9 mouse cellular contexts compared by ENCODE assay signal in genomic region chrX:73660284-73660665, GRCm38 (mm10). TPM values are rescaled to one million over a fixed set of nuclear protein-coding genes. Genes with fewer than 3 reads are reported as not detected.
A peak's percentile ranks its signal among the peaks of the same experiment; 100 is the strongest.
DNase-seq lines count a peak whose midpoint lies in the region; ATAC-seq lines count a peak whose summit lies in the region.
"Had no signal": no experiment of that assay in that cellular context is flagged by ENCODE, and none has a peak within 500 bp of the region (broad histone marks: within the 10 kb centered on the region; RNA-seq: fewer than 3 reads in every experiment).

No protein-coding gene starts in this region.

- intact Hi-C loops in heart, postnatal 14 days (cut with DNase I), result loop anchor here (5.0 kb wide), 1 partner anchor 653 kb away; no protein-coding TSS in a partner anchor
- intact Hi-C loops in left cerebral cortex, postnatal 10 days (cut with DNase I), result no loop called here

- peak overlapping the region; percentile 70 for H3K9ac ChIP-seq in heart, embryonic 16.5 days (ENCODE audit: low read length)

- WGBS in heart, embryonic 16.5 days, result 80% methylated on average over 3 of the region's 3 CpGs
- 69% methylated on average over 3 of the region's 3 CpGs for WGBS in hindbrain, embryonic 10.5 days
- WGBS in midbrain, embryonic 10.5 days, result 72% methylated on average over 3 of the region's 3 CpGs

- no peak for ATAC-seq in heart, embryonic 16.5 days (replicated peaks; ENCODE audit: extremely low read depth, insufficient read depth, low FRiP score)

- no peaks in the 10 kb centered on the region for H3K27me3 ChIP-seq in heart, embryonic 16.5 days (ENCODE audit: control insufficient read depth, insufficient read depth, low read length)
- H3K27me3 ChIP-seq in hindbrain, embryonic 10.5 days (ENCODE audit: insufficient read depth, poor library complexity, severe bottlenecking), result peaks cover 22% of the 10 kb centered on the region
- peaks cover 49% of the 10 kb centered on the region for H3K27me3 ChIP-seq in midbrain, embryonic 10.5 days (ENCODE audit: low read depth, poor library complexity, severe bottlenecking)

- no peak overlapping the region for H3K27ac ChIP-seq in heart, embryonic 16.5 days (ENCODE audit: low read length)
- H3K27ac ChIP-seq in brown adipose tissue, adult 24 weeks (replicated peaks; ENCODE audit: low read depth, low read length), result no peak overlapping the region
- peak overlapping the region; percentile 83 for H3K27ac ChIP-seq in hindbrain, embryonic 10.5 days
- peak overlapping the region; percentile 79 for H3K27ac ChIP-seq in midbrain, embryonic 10.5 days (replicated peaks)

- no peaks in the 10 kb centered on the region for H3K36me3 ChIP-seq in heart, embryonic 16.5 days (ENCODE audit: control insufficient read depth, insufficient read depth)
- no peaks in the 10 kb centered on the region for H3K36me3 ChIP-seq in hindbrain, embryonic 10.5 days
- no peaks in the 10 kb centered on the region for H3K36me3 ChIP-seq in midbrain, embryonic 10.5 days

- peak overlapping the region; percentile 57 for H3K4me3 ChIP-seq in heart, embryonic 16.5 days (ENCODE audit: low read length)
- peak overlapping the region; percentile 44 for H3K4me3 ChIP-seq in brown adipose tissue, adult 24 weeks (ENCODE audit: insufficient read depth, low read depth, low read length)
- peak overlapping the region; percentile 61 for H3K4me3 ChIP-seq in hindbrain, embryonic 10.5 days
- H3K4me3 ChIP-seq in midbrain, embryonic 10.5 days, result peak overlapping the region; percentile 62

- peak overlapping the region; percentile 80 for H3K4me2 ChIP-seq in heart, embryonic 16.5 days (ENCODE audit: low read depth, low read length)

- no peaks in the 10 kb centered on the region; the same call in 1 of the 2 replicates for H3K4me1 ChIP-seq in heart, embryonic 16.5 days (ENCODE audit: control insufficient read depth, insufficient read depth, low read length)
- H3K4me1 ChIP-seq in brown adipose tissue, adult 24 weeks (ENCODE audit: control insufficient read depth, insufficient read depth, insufficient read length, low read length), result no peaks in the 10 kb centered on the region
- peaks cover 21% of the 10 kb centered on the region; the same call in 1 of the 2 replicates for H3K4me1 ChIP-seq in hindbrain, embryonic 10.5 days (replicated peaks)
- peaks cover 23% of the 10 kb centered on the region for H3K4me1 ChIP-seq in midbrain, embryonic 10.5 days

- 0 out of 2 replicates have a peak, but pooled peaks cover 3% of the 10 kb centered on the region for H3K9me3 ChIP-seq in heart, embryonic 16.5 days (replicated peaks; ENCODE audit: control insufficient read depth, low read length)
- 0 out of 2 replicates have a peak, but pooled peaks cover 3% of the 10 kb centered on the region for H3K9me3 ChIP-seq in hindbrain, embryonic 10.5 days
- no peaks in the 10 kb centered on the region for H3K9me3 ChIP-seq in midbrain, embryonic 10.5 days (replicated peaks)

- DNase-seq in heart, postnatal 14 days, result no peak
- DNase-seq in hindbrain, embryonic 10.5 days (ENCODE audit: low spot score), result no peak
- DNase-seq in midbrain, embryonic 10.5 days (ENCODE audit: low spot score), result no peak
- no peak for DNase-seq in urinary bladder, postnatal 4 days (ENCODE audit: low spot score in 2 of 2)
- no peak for DNase-seq in thymus, postnatal 36 days
- no peak for DNase-seq in left cerebral cortex, postnatal 10 days (ENCODE audit: extremely low spot score in 1 of 2, low spot score in 2 of 2)

RNA-seq across cellular contexts. Expression of gene Pnck, which starts 0.4 kb away (rescaled TPM):
- polyA plus RNA-seq in heart, embryonic 16.5 days (2015; fragmentation: Nextera tagmentation; extraction: Ambion mirVana), result 9.1 and 11.1 TPM in 2 replicates
- 1 to 10 TPM; 4.3 to 6.8 TPM for total RNA-seq in heart, postnatal 14 days (2021)
- 1.2 and 1.8 TPM in 2 replicates for polyA plus RNA-seq in brown adipose tissue, adult 24 weeks (2012; ENCODE audit: insufficient read depth, insufficient read length, missing spikeins)
- 7.6 and 12.9 TPM in 2 replicates for polyA plus RNA-seq in hindbrain, embryonic 10.5 days (2016; fragmentation: Nextera tagmentation; extraction: Ambion mirVana)
- polyA plus RNA-seq in midbrain, embryonic 10.5 days (2016; fragmentation: Nextera tagmentation; extraction: Ambion mirVana), result 7.0 and 12.6 TPM in 2 replicates
- total RNA-seq in left cerebral cortex, postnatal 10 days (2021), result 100 to 1,000 TPM; 152 to 154 TPM
- total RNA-seq: MEL had no signal

RNA-seq across cellular contexts. Expression of gene Slc6a8, which starts 12.7 kb away (rescaled TPM):
- 9.2 and 9.9 TPM in 2 replicates for polyA plus RNA-seq in heart, embryonic 16.5 days (2015; fragmentation: Nextera tagmentation; extraction: Ambion mirVana)
- total RNA-seq in heart, postnatal 14 days (2021), result 100 to 1,000 TPM; 109 to 112 TPM
- 15.8 and 19.4 TPM in 2 replicates for polyA plus RNA-seq in brown adipose tissue, adult 24 weeks (2012; ENCODE audit: insufficient read depth, insufficient read length, missing spikeins)
- 5.0 and 5.6 TPM in 2 replicates for polyA plus RNA-seq in hindbrain, embryonic 10.5 days (2016; fragmentation: Nextera tagmentation; extraction: Ambion mirVana)
- polyA plus RNA-seq in midbrain, embryonic 10.5 days (2016; fragmentation: Nextera tagmentation; extraction: Ambion mirVana), result 4.1 and 4.6 TPM in 2 replicates
- 10 to 100 TPM; 61.8 to 64.8 TPM for total RNA-seq in left cerebral cortex, postnatal 10 days (2021)

RNA-seq across cellular contexts. Expression of gene Dusp9, which starts 21.1 kb away (rescaled TPM):
- polyA plus RNA-seq in heart, embryonic 16.5 days (2015; fragmentation: Nextera tagmentation; extraction: Ambion mirVana), result 1.1 and 1.7 TPM in 2 replicates
- total RNA-seq in heart, postnatal 14 days (2021), result not detected
- polyA plus RNA-seq in brown adipose tissue, adult 24 weeks (2012; ENCODE audit: insufficient read depth, insufficient read length, missing spikeins), result not detected in 2 replicates
- polyA plus RNA-seq in hindbrain, embryonic 10.5 days (2016; fragmentation: Nextera tagmentation; extraction: Ambion mirVana), result 32.9 and 49.2 TPM in 2 replicates
- polyA plus RNA-seq in midbrain, embryonic 10.5 days (2016; fragmentation: Nextera tagmentation; extraction: Ambion mirVana), result 16.6 and 32.4 TPM in 2 replicates
- total RNA-seq in left cerebral cortex, postnatal 10 days (2021), result under 1 TPM; 0.47 to 0.87 TPM

RNA-seq across cellular contexts. Expression of gene Bcap31, which starts 55.7 kb away (rescaled TPM):
- polyA plus RNA-seq in heart, embryonic 16.5 days (2015; fragmentation: Nextera tagmentation; extraction: Ambion mirVana), result 187 and 188 TPM in 2 replicates
- total RNA-seq in heart, postnatal 14 days (2021), result 10 to 100 TPM; 75.8 to 89.6 TPM
- 350 and 381 TPM in 2 replicates for polyA plus RNA-seq in brown adipose tissue, adult 24 weeks (2012; ENCODE audit: insufficient read depth, insufficient read length, missing spikeins)
- polyA plus RNA-seq in hindbrain, embryonic 10.5 days (2016; fragmentation: Nextera tagmentation; extraction: Ambion mirVana), result 144 and 164 TPM in 2 replicates
- polyA plus RNA-seq in midbrain, embryonic 10.5 days (2016; fragmentation: Nextera tagmentation; extraction: Ambion mirVana), result 144 and 157 TPM in 2 replicates
- 10 to 100 TPM; 71.6 to 77.0 TPM for total RNA-seq in left cerebral cortex, postnatal 10 days (2021)

RNA-seq across cellular contexts. Expression of gene Abcd1, which starts 56.1 kb away (rescaled TPM):
- 18.0 and 19.4 TPM in 2 replicates for polyA plus RNA-seq in heart, embryonic 16.5 days (2015; fragmentation: Nextera tagmentation; extraction: Ambion mirVana)
- total RNA-seq in heart, postnatal 14 days (2021), result 10 to 100 TPM; 27.8 TPM
- polyA plus RNA-seq in brown adipose tissue, adult 24 weeks (2012; ENCODE audit: insufficient read depth, insufficient read length, missing spikeins), result 12.6 and 22.7 TPM in 2 replicates
- 10.7 and 14.1 TPM in 2 replicates for polyA plus RNA-seq in hindbrain, embryonic 10.5 days (2016; fragmentation: Nextera tagmentation; extraction: Ambion mirVana)
- 10.9 and 11.5 TPM in 2 replicates for polyA plus RNA-seq in midbrain, embryonic 10.5 days (2016; fragmentation: Nextera tagmentation; extraction: Ambion mirVana)
- total RNA-seq in left cerebral cortex, postnatal 10 days (2021), result 10 to 100 TPM; 15.0 to 16.2 TPM

Comparison
In these comparisons a context has a peak if more than half of its experiments do, and no peak if none do; other contexts are left out.
1. H3K27ac ChIP-seq: peak in hindbrain, embryonic 10.5 days (single experiment) and midbrain, embryonic 10.5 days (single experiment); none in heart, embryonic 16.5 days (single experiment) and brown adipose tissue, adult 24 weeks (single experiment).
2. Peak in every context shown above with its lines, with median percentiles within 50 percentile points of each other: H3K4me3 ChIP-seq.